Mouse (Mus musculus) left cerebral cortex, postnatal 25 days (tissue): ENCODE measurements around the gene Gm5108. TPM values are rescaled to one million over a fixed set of nuclear protein-coding genes. Genes with fewer than 3 reads are reported as not detected.

Experiments used
- DNase-seq, 2 experiments: peaks; one replicate each; pipeline ENCODE4 v3.0.0; 2022; ENCODE audit warnings: low spot score in 2 of 2, mixed read lengths in 1 of 2
- intact Hi-C: fragments of 180-260 bp; cut with DNase I; formaldehyde crosslinking; loops from one replicate; pipeline ENCODE4 v1.15.1; 2025
- total RNA-seq, 2 experiments: library from RNA; stranded (reverse); gene quantifications; 2 replicates each; pipeline ENCODE4 v1.2.3; 2021

Gm5108 gene
- total RNA-seq, 2 experiments from 2014 or later = not detected

DNA sequence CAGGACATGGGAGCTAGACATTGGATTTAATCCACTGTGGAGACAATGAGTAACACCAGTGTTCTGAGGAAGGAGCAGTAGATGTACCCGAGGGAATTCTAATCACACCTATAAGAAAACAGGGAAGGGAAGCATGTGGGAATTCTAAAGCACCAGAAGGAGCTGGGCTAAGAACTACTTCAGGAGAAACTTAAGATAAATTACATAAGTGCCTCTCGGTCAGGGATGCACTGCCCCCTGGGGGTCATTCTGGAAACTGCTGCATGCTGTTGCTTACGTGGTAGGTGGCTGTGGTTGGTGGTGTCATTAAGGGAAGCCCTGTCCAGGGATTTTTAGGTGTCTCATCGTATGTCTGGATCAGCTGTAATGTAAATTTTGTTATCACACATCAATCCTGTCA is 71.1 kb downstream of the Gm5108 start:
- intact Hi-C loops = loop anchor here (1.0 to 10.0 kb wide), 3 partner anchors 102 to 256 kb away; partner anchors contain the start of gene Atp8a1
- DNase-seq = peak; percentile 71 to 85

- no peak for DNase-seq
- intact Hi-C loops = no loop called here
Observed at GRCm38 (mm10) chr5:68020870-68021269, 79.4 kb downstream of the Gm5108 start.

Other genes starting within 250 kb of the Gm5108 start
- gene Atp8a1, start 94.2 kb upstream of the Gm5108 start, total RNA-seq = 100 to 1,000 TPM; 161 to 177 TPM
- not detected for gene Gm21905, start 4.8 kb downstream of the Gm5108 start, total RNA-seq
- gene Grxcr1, start 90.2 kb downstream of the Gm5108 start, total RNA-seq = not detected